Mouse (Mus musculus) erythroblast, embryonic 14.5 days (primary cell): ENCODE measurements around the gene Ccdc106.
"Not testable (repeated sequence)": the region's sequence is repeated elsewhere in the genome, so short reads cannot be mapped to it uniquely, and the experiment has no call there.

Experiments
- GATA1 ChIP-seq: IDR thresholded peaks from 2 replicates; pipeline ENCODE4 v1.6.1; 2012; ENCODE audit warnings: low read length, inconsistent platforms, mixed read lengths
- TAL1 ChIP-seq: IDR thresholded peaks from 3 replicates; pipeline ENCODE4 v1.6.1; 2012; ENCODE audit warnings: low read length, inconsistent platforms, mixed read lengths

DNA sequence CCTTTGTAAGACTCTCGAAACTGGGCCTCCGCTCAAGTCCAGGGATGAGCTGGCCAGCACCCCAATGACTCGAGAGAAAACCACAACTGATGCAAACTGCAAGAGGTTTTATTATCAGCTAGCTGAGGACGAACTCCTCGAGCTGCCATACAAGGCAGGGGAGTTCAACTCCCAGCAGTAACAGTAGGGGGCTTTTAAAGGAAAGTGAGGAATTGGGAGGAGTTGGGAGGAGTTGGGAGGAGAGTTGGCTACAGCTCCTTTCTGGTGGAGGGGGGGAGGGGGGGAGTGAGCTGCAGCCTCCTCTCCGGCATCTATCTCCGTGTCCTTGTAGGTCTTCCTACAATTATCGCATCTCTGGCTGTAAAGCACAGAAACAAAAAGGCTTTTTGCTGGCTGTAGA is 17.5 kb upstream of the Ccdc106 start:
- not testable (repeated sequence) for TF ChIP-seq TAL1, GATA1
